Mouse (Mus musculus): ENCODE data around the gene Klk11.

DNA sequence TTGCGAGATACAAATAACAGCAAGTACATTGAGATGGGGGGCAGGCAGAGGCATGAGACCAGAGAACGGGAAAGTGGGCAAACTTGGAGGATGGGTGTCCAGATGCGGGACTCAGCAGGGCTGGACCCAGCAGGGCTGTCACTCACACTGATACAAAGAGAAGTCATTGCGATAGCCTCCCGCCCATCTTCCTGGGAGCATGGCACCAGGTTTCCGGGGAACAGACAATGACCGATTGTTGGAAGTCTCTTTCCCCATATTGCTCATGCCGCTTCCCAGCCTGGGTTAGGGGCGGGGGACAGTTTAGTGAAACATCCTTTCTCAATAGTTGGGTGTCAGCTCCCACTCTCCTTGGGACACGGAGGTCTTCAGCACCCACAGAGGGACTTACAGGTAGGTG, 49.8 kb downstream of the Klk11 start, which contains the start of gene Klk6:
- no peak for TF ChIP-seq CTCF (conservative IDR thresholded peaks at IDR 0.05; ENCODE audit: insufficient read depth, insufficient read length, low read depth, low read length)
- TF ChIP-seq POLR2A (IDR thresholded peaks at IDR 0.05; ENCODE audit: low read depth, low read length), result no peak
